ENCODE assay signal across 8 mouse cellular contexts in genomic region chr1:119674984-119675383, GRCm38 (mm10). TPM values are rescaled to one million over a fixed set of nuclear protein-coding genes. Genes with fewer than 3 reads are reported as not detected.
DNase-seq lines count a peak whose midpoint lies in the region; ATAC-seq lines count a peak whose summit lies in the region.

No protein-coding gene starts in this region.

- 88% methylated on average over 1 of the region's 1 CpGs for WGBS in forebrain, embryonic 11.5 days
- WGBS in forebrain, embryonic 10.5 days = 80% methylated on average over 1 of the region's 1 CpGs
- WGBS in embryonic facial prominence, embryonic 10.5 days = 68% methylated on average over 1 of the region's 1 CpGs

- no peak overlapping the region for H3K4me2 ChIP-seq in forebrain, embryonic 11.5 days (ENCODE audit: low read depth, low read length, severe bottlenecking)

- H3K9me3 ChIP-seq in forebrain, embryonic 11.5 days (ENCODE audit: control insufficient read depth, low read length) = no peaks in the 10 kb centered on the region
- H3K9me3 ChIP-seq in forebrain, embryonic 10.5 days = no peaks in the 10 kb centered on the region
- no peaks in the 10 kb centered on the region for H3K9me3 ChIP-seq in embryonic facial prominence, embryonic 10.5 days

- H3K27me3 ChIP-seq in forebrain, embryonic 11.5 days (ENCODE audit: control insufficient read depth, insufficient read depth, low read length) = no peaks in the 10 kb centered on the region
- no peaks in the 10 kb centered on the region for H3K27me3 ChIP-seq in forebrain, embryonic 10.5 days (ENCODE audit: poor library complexity, severe bottlenecking)
- H3K27me3 ChIP-seq in embryonic facial prominence, embryonic 10.5 days (replicated peaks; ENCODE audit: low read depth, poor library complexity, severe bottlenecking) = no peaks in the 10 kb centered on the region

- H3K27ac ChIP-seq in forebrain, embryonic 11.5 days (ENCODE audit: low read depth, low read length) = no peak overlapping the region
- no peak overlapping the region for H3K27ac ChIP-seq in forebrain, embryonic 10.5 days
- H3K27ac ChIP-seq in embryonic facial prominence, embryonic 10.5 days (replicated peaks) = no peak overlapping the region

- no peaks in the 10 kb centered on the region for H3K4me1 ChIP-seq in forebrain, embryonic 11.5 days (replicated peaks; ENCODE audit: control insufficient read depth, insufficient read depth, low read length)
- H3K4me1 ChIP-seq in forebrain, embryonic 10.5 days = no peaks in the 10 kb centered on the region
- no peaks in the 10 kb centered on the region for H3K4me1 ChIP-seq in embryonic facial prominence, embryonic 10.5 days

- H3K36me3 ChIP-seq in forebrain, embryonic 11.5 days (ENCODE audit: control insufficient read depth, insufficient read depth, low read length) = no peaks in the 10 kb centered on the region
- H3K36me3 ChIP-seq in forebrain, embryonic 10.5 days (replicated peaks) = peaks cover 43% of the 10 kb centered on the region
- H3K36me3 ChIP-seq in embryonic facial prominence, embryonic 10.5 days (replicated peaks) = peaks cover 34% of the 10 kb centered on the region

- H3K4me3 ChIP-seq in forebrain, embryonic 11.5 days (ENCODE audit: low read depth, low read length) = no peak overlapping the region
- no peak overlapping the region for H3K4me3 ChIP-seq in forebrain, embryonic 10.5 days
- no peak overlapping the region for H3K4me3 ChIP-seq in embryonic facial prominence, embryonic 10.5 days

- no peak overlapping the region for H3K9ac ChIP-seq in forebrain, embryonic 11.5 days (ENCODE audit: low read length)

- DNase-seq in forebrain, embryonic 11.5 days (ENCODE audit: low spot score) = no peak
- DNase-seq in forebrain, embryonic 10.5 days (ENCODE audit: extremely low spot score, low spot score) = no peak
- DNase-seq in testis, postnatal 10 days (ENCODE audit: low spot score) = peak; percentile 51
- no peak for DNase-seq in testis, postnatal 14 days (ENCODE audit: low spot score)
- DNase-seq in embryonic facial prominence, embryonic 10.5 days (ENCODE audit: low spot score) = peak; percentile 12
- peak; percentile 63 for DNase-seq in kidney, postnatal 10 days
- peak; percentile 24 for DNase-seq in lung, postnatal 25 days (ENCODE audit: low spot score)
- peak; percentile 10 to 14 for DNase-seq in thymus, postnatal 36 days

- 0 out of 2 replicates have a peak, but pooled peaks have one; percentile 53 for ATAC-seq in forebrain, embryonic 11.5 days (replicated peaks; ENCODE audit: low FRiP score)

RNA-seq across cellular contexts. Expression of gene Epb41l5, which starts 26.2 kb away (rescaled TPM):
- 53.3 and 54.2 TPM in 2 replicates for polyA plus RNA-seq in forebrain, embryonic 11.5 days (2014; fragmentation: Nextera tagmentation; extraction: Ambion mirVana)
- 49.2 and 51.4 TPM in 2 replicates for polyA plus RNA-seq in forebrain, embryonic 10.5 days (2016; fragmentation: Nextera tagmentation; extraction: Ambion mirVana)
- polyA plus RNA-seq in embryonic facial prominence, embryonic 10.5 days (2016; fragmentation: Nextera tagmentation; extraction: Ambion mirVana) = 25.7 and 32.7 TPM in 2 replicates

Comparison
In these comparisons a context has a peak if more than half of its experiments do, and no peak if none do; other contexts are left out.
1. DNase-seq: peak in testis, postnatal 10 days (single experiment), embryonic facial prominence, embryonic 10.5 days (single experiment), kidney, postnatal 10 days (single experiment), lung, postnatal 25 days (single experiment) and thymus, postnatal 36 days (2 of 2); none in forebrain, embryonic 11.5 days (single experiment), forebrain, embryonic 10.5 days (single experiment) and testis, postnatal 14 days (single experiment).